Mouse (Mus musculus): ENCODE measurements around the gene Pnpla8. TPM values are rescaled to one million over a fixed set of nuclear protein-coding genes. Genes with fewer than 3 reads are reported as not detected.
"Not testable (repeated sequence)": the region's sequence is repeated elsewhere in the genome, so short reads cannot be mapped to it uniquely, and the experiment has no call there.

Gene Pnpla8
- polyA plus RNA-seq, 1 experiment = 90.8 TPM

- Histone ChIP-seq H3K27ac (ENCODE audit: insufficient read depth, low read length) (peak overlapping the region; percentile 81), H3K4me3 (ENCODE audit: insufficient read depth, low read length) (peak overlapping the region; percentile 49), H3K4me1 (ENCODE audit: control insufficient read depth, insufficient read depth, low read length) (no peaks in the 10 kb centered on the region)
- TF ChIP-seq POLR2A (IDR thresholded peaks at IDR 0.05; ENCODE audit: extremely low read depth, insufficient read depth, low read length) (peak; percentile 75), CTCF (IDR thresholded peaks at IDR 0.05; ENCODE audit: extremely low read depth, insufficient read depth, low read length) (no peak)
Measured at GRCm38 (mm10) chr12:44268728-44269302, 47.6 kb downstream of the Pnpla8 start.

GRCm38 (mm10) chr12:44269311-44269831 lies 48.2 kb downstream of the Pnpla8 start:
- H3K4me3 ChIP-seq (ENCODE audit: insufficient read depth, low read length) = peak overlapping the region; percentile 49
- H3K4me1 ChIP-seq (ENCODE audit: control insufficient read depth, insufficient read depth, low read length) = no peaks in the 10 kb centered on the region
- H3K27ac ChIP-seq (ENCODE audit: insufficient read depth, low read length) = peak overlapping the region; percentile 81
- TF ChIP-seq POLR2A (IDR thresholded peaks at IDR 0.05; ENCODE audit: extremely low read depth, insufficient read depth, low read length) = peak; percentile 49
- TF ChIP-seq CTCF (IDR thresholded peaks at IDR 0.05; ENCODE audit: extremely low read depth, insufficient read depth, low read length) = no peak

GRCm38 (mm10) chr12:44274125-44274835 lies 53.1 kb downstream of the Pnpla8 start:
- TF ChIP-seq POLR2A (IDR thresholded peaks at IDR 0.05; ENCODE audit: extremely low read depth, insufficient read depth, low read length) (no peak), CTCF (IDR thresholded peaks at IDR 0.05; ENCODE audit: extremely low read depth, insufficient read depth, low read length) (no peak)
- no peak overlapping the region for H3K4me3 ChIP-seq (ENCODE audit: insufficient read depth, low read length)
- no peak overlapping the region for H3K27ac ChIP-seq (ENCODE audit: insufficient read depth, low read length)
- H3K4me1 ChIP-seq (ENCODE audit: control insufficient read depth, insufficient read depth, low read length) = 0 out of 2 replicates have a peak, but pooled peaks cover 1% of the 10 kb centered on the region

GRCm38 (mm10) chr12:44280147-44280546 lies 59.0 kb downstream of the Pnpla8 start:
- H3K4me3 ChIP-seq (ENCODE audit: insufficient read depth, low read length); H3K4me1 ChIP-seq (ENCODE audit: control insufficient read depth, insufficient read depth, low read length); H3K27ac ChIP-seq (ENCODE audit: insufficient read depth, low read length): not testable (repeated sequence)

GRCm38 (mm10) chr12:44281534-44281933 lies 60.4 kb downstream of the Pnpla8 start:
- Histone ChIP-seq H3K4me1 (ENCODE audit: control insufficient read depth, insufficient read depth, low read length) (peaks cover 2% of the 10 kb centered on the region), H3K4me3 (ENCODE audit: insufficient read depth, low read length) (no peak overlapping the region), H3K27ac (ENCODE audit: insufficient read depth, low read length) (no peak overlapping the region)
- no peak for TF ChIP-seq POLR2A (IDR thresholded peaks at IDR 0.05; ENCODE audit: extremely low read depth, insufficient read depth, low read length)
- no peak for TF ChIP-seq CTCF (IDR thresholded peaks at IDR 0.05; ENCODE audit: extremely low read depth, insufficient read depth, low read length)

GRCm38 (mm10) chr12:44283378-44283777 lies 62.2 kb downstream of the Pnpla8 start:
- peaks cover 2% of the 10 kb centered on the region for H3K4me1 ChIP-seq (ENCODE audit: control insufficient read depth, insufficient read depth, low read length)
- TF ChIP-seq CTCF (IDR thresholded peaks at IDR 0.05; ENCODE audit: extremely low read depth, insufficient read depth, low read length) = no peak
- TF ChIP-seq POLR2A (IDR thresholded peaks at IDR 0.05; ENCODE audit: extremely low read depth, insufficient read depth, low read length) = no peak
- H3K4me3 ChIP-seq (ENCODE audit: insufficient read depth, low read length) = no peak overlapping the region
- no peak overlapping the region for H3K27ac ChIP-seq (ENCODE audit: insufficient read depth, low read length)

GRCm38 (mm10) chr12:44286992-44287391 lies 65.8 kb downstream of the Pnpla8 start:
- H3K4me1 ChIP-seq (ENCODE audit: control insufficient read depth, insufficient read depth, low read length) = peaks cover 2% of the 10 kb centered on the region
- no peak overlapping the region for H3K27ac ChIP-seq (ENCODE audit: insufficient read depth, low read length)
- TF ChIP-seq POLR2A (IDR thresholded peaks at IDR 0.05; ENCODE audit: extremely low read depth, insufficient read depth, low read length) = no peak
- TF ChIP-seq CTCF (IDR thresholded peaks at IDR 0.05; ENCODE audit: extremely low read depth, insufficient read depth, low read length) = no peak
- no peak overlapping the region for H3K4me3 ChIP-seq (ENCODE audit: insufficient read depth, low read length)

GRCm38 (mm10) chr12:44292281-44292680 lies 71.1 kb downstream of the Pnpla8 start:
- Histone ChIP-seq H3K4me3 (ENCODE audit: insufficient read depth, low read length) (no peak overlapping the region), H3K27ac (ENCODE audit: insufficient read depth, low read length) (no peak overlapping the region), H3K4me1 (ENCODE audit: control insufficient read depth, insufficient read depth, low read length) (no peaks in the 10 kb centered on the region)
- TF ChIP-seq POLR2A (IDR thresholded peaks at IDR 0.05; ENCODE audit: extremely low read depth, insufficient read depth, low read length) (no peak), CTCF (IDR thresholded peaks at IDR 0.05; ENCODE audit: extremely low read depth, insufficient read depth, low read length) (peak; percentile 36; the same call in 1 of the 2 replicates)

- no peaks in the 10 kb centered on the region; the same call in 1 of the 2 replicates for H3K4me1 ChIP-seq (ENCODE audit: control insufficient read depth, insufficient read depth, low read length)
- no peak overlapping the region for H3K4me3 ChIP-seq (ENCODE audit: insufficient read depth, low read length)
- H3K27ac ChIP-seq (ENCODE audit: insufficient read depth, low read length) = no peak overlapping the region
- TF ChIP-seq POLR2A (IDR thresholded peaks at IDR 0.05; ENCODE audit: extremely low read depth, insufficient read depth, low read length) (no peak), CTCF (IDR thresholded peaks at IDR 0.05; ENCODE audit: extremely low read depth, insufficient read depth, low read length) (no peak)
Measured at GRCm38 (mm10) chr12:44300793-44301192, 79.6 kb downstream of the Pnpla8 start.

GRCm38 (mm10) chr12:44304012-44304411 lies 82.8 kb downstream of the Pnpla8 start:
- Histone ChIP-seq H3K4me1 (ENCODE audit: control insufficient read depth, insufficient read depth, low read length) (no peaks in the 10 kb centered on the region; the same call in 1 of the 2 replicates), H3K27ac (ENCODE audit: insufficient read depth, low read length) (no peak overlapping the region), H3K4me3 (ENCODE audit: insufficient read depth, low read length) (no peak overlapping the region)
- no peak for TF ChIP-seq CTCF (IDR thresholded peaks at IDR 0.05; ENCODE audit: extremely low read depth, insufficient read depth, low read length)
- TF ChIP-seq POLR2A (IDR thresholded peaks at IDR 0.05; ENCODE audit: extremely low read depth, insufficient read depth, low read length) = no peak

Data from cortical plate, adult 2 months (tissue).